Comparison of ENCODE assay signal across 9 mouse cellular contexts in genomic region chr13:23500424-23501200, GRCm38 (mm10). TPM values are rescaled to one million over a fixed set of nuclear protein-coding genes. Genes with fewer than 3 reads are reported as not detected.
A peak's percentile ranks its signal among the peaks of the same experiment; 100 is the strongest.
DNase-seq lines count a peak whose midpoint lies in the region; ATAC-seq and TF ChIP-seq lines count a peak whose summit lies in the region.
"Had no signal": no experiment of that assay in that cellular context is flagged by ENCODE, and none has a peak within 500 bp of the region (broad histone marks: within the 10 kb centered on the region; RNA-seq: fewer than 3 reads in every experiment).

No protein-coding gene starts in this region.

- peak overlapping the region; percentile 26 for H3K4me3 ChIP-seq in lung, embryonic 14.5 days (ENCODE audit: low read depth, low read length)
- peak overlapping the region; percentile 28 for H3K4me3 ChIP-seq in kidney, embryonic 14.5 days (ENCODE audit: low read length)
- peak overlapping the region; percentile 50 for H3K4me3 ChIP-seq in liver, embryonic 11.5 days (ENCODE audit: low read depth, low read length)
- H3K4me3 ChIP-seq in neural tube, embryonic 15.5 days (replicated peaks): no peak overlapping the region

- no peaks in the 10 kb centered on the region for H3K36me3 ChIP-seq in lung, embryonic 14.5 days (ENCODE audit: insufficient read depth)
- no peaks in the 10 kb centered on the region for H3K36me3 ChIP-seq in kidney, embryonic 14.5 days (ENCODE audit: control insufficient read depth, insufficient read depth, low read length)
- H3K36me3 ChIP-seq in liver, embryonic 11.5 days (ENCODE audit: control insufficient read depth, insufficient read depth, low read length): no peaks in the 10 kb centered on the region
- H3K36me3 ChIP-seq in neural tube, embryonic 15.5 days: no peaks in the 10 kb centered on the region

- WGBS in lung, embryonic 14.5 days: 4% methylated on average over 17 of the region's 17 CpGs
- WGBS in kidney, embryonic 14.5 days: 2% methylated on average over 17 of the region's 17 CpGs
- under 1% methylated on average over 17 of the region's 17 CpGs for WGBS in liver, embryonic 11.5 days
- WGBS in neural tube, embryonic 15.5 days: 1% methylated on average over 17 of the region's 17 CpGs

- no peaks in the 10 kb centered on the region for H3K9me3 ChIP-seq in lung, embryonic 14.5 days (ENCODE audit: low read depth, low read length)
- no peaks in the 10 kb centered on the region for H3K9me3 ChIP-seq in kidney, embryonic 14.5 days (ENCODE audit: control insufficient read depth, low read length)
- no peaks in the 10 kb centered on the region for H3K9me3 ChIP-seq in liver, embryonic 11.5 days (ENCODE audit: control insufficient read depth, low read length)
- H3K9me3 ChIP-seq in neural tube, embryonic 15.5 days (replicated peaks): no peaks in the 10 kb centered on the region

- peaks cover 25% of the 10 kb centered on the region for H3K4me1 ChIP-seq in lung, embryonic 14.5 days (ENCODE audit: insufficient read depth)
- peaks cover 23% of the 10 kb centered on the region for H3K4me1 ChIP-seq in kidney, embryonic 14.5 days (ENCODE audit: control insufficient read depth, insufficient read depth, low read length)
- peaks cover 43% of the 10 kb centered on the region for H3K4me1 ChIP-seq in liver, embryonic 11.5 days (replicated peaks; ENCODE audit: control insufficient read depth, insufficient read depth, low read length)
- peaks cover 13% of the 10 kb centered on the region for H3K4me1 ChIP-seq in neural tube, embryonic 15.5 days

- TF ChIP-seq CTCF in lung, embryonic 14.5 days (IDR thresholded peaks at IDR 0.05; ENCODE audit: low read depth): no peak

- peak; percentile 93 for DNase-seq in lung, embryonic 14.5 days
- no peak for DNase-seq in lung, postnatal 25 days (ENCODE audit: low spot score)
- DNase-seq in c-Kit-positive CD71-positive TER-119-negative erythroid progenitor cells, embryonic 14.5 days (ENCODE audit: low read depth): peak; percentile 79
- DNase-seq in liver, embryonic 11.5 days (ENCODE audit: low spot score): peak; percentile 84
- peak; percentile 88 for DNase-seq in yolk sac, embryonic 10.5 days (ENCODE audit: low spot score)

- no peak overlapping the region for H3K9ac ChIP-seq in lung, embryonic 14.5 days
- no peak overlapping the region for H3K9ac ChIP-seq in kidney, embryonic 14.5 days (ENCODE audit: low read depth, low read length)
- H3K9ac ChIP-seq in liver, embryonic 11.5 days (ENCODE audit: low read depth, low read length): no peak overlapping the region
- no peak overlapping the region for H3K9ac ChIP-seq in neural tube, embryonic 15.5 days (replicated peaks)

- no peak overlapping the region for H3K27ac ChIP-seq in lung, embryonic 14.5 days (ENCODE audit: low read depth)
- no peak overlapping the region for H3K27ac ChIP-seq in kidney, embryonic 14.5 days (ENCODE audit: low read depth, low read length)
- no peak overlapping the region for H3K27ac ChIP-seq in liver, embryonic 11.5 days (ENCODE audit: low read depth, low read length)
- no peak overlapping the region for H3K27ac ChIP-seq in neural tube, embryonic 15.5 days (replicated peaks)

- peak; percentile 72 for ATAC-seq in lung, embryonic 14.5 days (ENCODE audit: insufficient read depth)
- peak; percentile 35; the same call in 1 of the 2 replicates for ATAC-seq in frontal cortex, adult (ENCODE audit: low TSS enrichment)
- ATAC-seq in kidney, embryonic 14.5 days (ENCODE audit: low FRiP score, low TSS enrichment): peak; percentile 79
- ATAC-seq in liver, embryonic 11.5 days (replicated peaks; ENCODE audit: low FRiP score): peak; percentile 82
- peak; percentile 74 for ATAC-seq in neural tube, embryonic 15.5 days (ENCODE audit: low FRiP score)

- H3K4me2 ChIP-seq in lung, embryonic 14.5 days: peak overlapping the region; percentile 58
- H3K4me2 ChIP-seq in kidney, embryonic 14.5 days (replicated peaks; ENCODE audit: low read depth, low read length): peak overlapping the region; percentile 34
- H3K4me2 ChIP-seq in liver, embryonic 11.5 days: peak overlapping the region; percentile 87
- H3K4me2 ChIP-seq in neural tube, embryonic 15.5 days: no peak overlapping the region

- no peaks in the 10 kb centered on the region for H3K27me3 ChIP-seq in lung, embryonic 14.5 days (ENCODE audit: insufficient read depth, low read length)
- H3K27me3 ChIP-seq in kidney, embryonic 14.5 days (ENCODE audit: control insufficient read depth, insufficient read depth, low read length): no peaks in the 10 kb centered on the region
- H3K27me3 ChIP-seq in liver, embryonic 11.5 days (replicated peaks; ENCODE audit: control insufficient read depth, insufficient read depth, low read length): no peaks in the 10 kb centered on the region
- peaks cover 12% of the 10 kb centered on the region for H3K27me3 ChIP-seq in neural tube, embryonic 15.5 days (replicated peaks)

RNA-seq across cellular contexts. Expression of gene Btn2a2, which starts 12.0 kb away (rescaled TPM):
- 0.63 and 0.73 TPM in 2 replicates for polyA plus RNA-seq in lung, embryonic 14.5 days (2014; fragmentation: Nextera tagmentation; extraction: Ambion mirVana)
- 0.31 and 0.87 TPM in 2 replicates for polyA plus RNA-seq in kidney, embryonic 14.5 days (2014; fragmentation: Nextera tagmentation; extraction: Ambion mirVana)
- polyA plus RNA-seq in liver, embryonic 11.5 days (2014; fragmentation: Nextera tagmentation; extraction: Ambion mirVana): 0.08 and 0.32 TPM in 2 replicates
- 0.14 and 0.22 TPM in 2 replicates for polyA plus RNA-seq in neural tube, embryonic 15.5 days (2015; fragmentation: Nextera tagmentation; extraction: Ambion mirVana)
- polyA plus RNA-seq: small intestine, adult 2 months had no signal

RNA-seq across cellular contexts. Expression of gene Hist1h4h, which starts 30.2 kb away (rescaled TPM):
- 7.1 and 7.6 TPM in 2 replicates for polyA plus RNA-seq in lung, embryonic 14.5 days (2014; fragmentation: Nextera tagmentation; extraction: Ambion mirVana)
- 6.1 and 9.9 TPM in 2 replicates for polyA plus RNA-seq in kidney, embryonic 14.5 days (2014; fragmentation: Nextera tagmentation; extraction: Ambion mirVana)
- polyA plus RNA-seq in liver, embryonic 11.5 days (2014; fragmentation: Nextera tagmentation; extraction: Ambion mirVana): 3.3 and 4.3 TPM in 2 replicates
- polyA plus RNA-seq in neural tube, embryonic 15.5 days (2015; fragmentation: Nextera tagmentation; extraction: Ambion mirVana): 1.5 and 4.5 TPM in 2 replicates

RNA-seq across cellular contexts. Expression of gene Hist1h2af, which starts 33.1 kb away (rescaled TPM):
- 13.0 and 14.6 TPM in 2 replicates for polyA plus RNA-seq in lung, embryonic 14.5 days (2014; fragmentation: Nextera tagmentation; extraction: Ambion mirVana)
- 13.8 and 28.7 TPM in 2 replicates for polyA plus RNA-seq in kidney, embryonic 14.5 days (2014; fragmentation: Nextera tagmentation; extraction: Ambion mirVana)
- 1.1 and 5.1 TPM in 2 replicates for polyA plus RNA-seq in liver, embryonic 11.5 days (2014; fragmentation: Nextera tagmentation; extraction: Ambion mirVana)
- 0.77 TPM in 1 of 2 replicates, not detected in the other for polyA plus RNA-seq in neural tube, embryonic 15.5 days (2015; fragmentation: Nextera tagmentation; extraction: Ambion mirVana)

RNA-seq across cellular contexts. Expression of gene Hist1h3g, which starts 34.6 kb away (rescaled TPM):
- polyA plus RNA-seq in lung, embryonic 14.5 days (2014; fragmentation: Nextera tagmentation; extraction: Ambion mirVana): 6.6 and 7.5 TPM in 2 replicates
- 8.2 and 12.5 TPM in 2 replicates for polyA plus RNA-seq in kidney, embryonic 14.5 days (2014; fragmentation: Nextera tagmentation; extraction: Ambion mirVana)
- polyA plus RNA-seq in liver, embryonic 11.5 days (2014; fragmentation: Nextera tagmentation; extraction: Ambion mirVana): 5.2 TPM in 2 replicates
- 0.51 and 0.64 TPM in 2 replicates for polyA plus RNA-seq in neural tube, embryonic 15.5 days (2015; fragmentation: Nextera tagmentation; extraction: Ambion mirVana)

RNA-seq across cellular contexts. Expression of gene Btn1a1, which starts 34.9 kb away (rescaled TPM):
- polyA plus RNA-seq in lung, embryonic 14.5 days (2014; fragmentation: Nextera tagmentation; extraction: Ambion mirVana): 0.07 and 0.18 TPM in 2 replicates
- polyA plus RNA-seq in kidney, embryonic 14.5 days (2014; fragmentation: Nextera tagmentation; extraction: Ambion mirVana): 0.09 TPM in 2 replicates
- 1.8 and 2.2 TPM in 2 replicates for polyA plus RNA-seq in liver, embryonic 11.5 days (2014; fragmentation: Nextera tagmentation; extraction: Ambion mirVana)
- polyA plus RNA-seq in neural tube, embryonic 15.5 days (2015; fragmentation: Nextera tagmentation; extraction: Ambion mirVana): 0.15 TPM in 1 of 2 replicates, not detected in the other
